10 mouse cellular contexts compared by ENCODE assay signal in the genomic region with DNA sequence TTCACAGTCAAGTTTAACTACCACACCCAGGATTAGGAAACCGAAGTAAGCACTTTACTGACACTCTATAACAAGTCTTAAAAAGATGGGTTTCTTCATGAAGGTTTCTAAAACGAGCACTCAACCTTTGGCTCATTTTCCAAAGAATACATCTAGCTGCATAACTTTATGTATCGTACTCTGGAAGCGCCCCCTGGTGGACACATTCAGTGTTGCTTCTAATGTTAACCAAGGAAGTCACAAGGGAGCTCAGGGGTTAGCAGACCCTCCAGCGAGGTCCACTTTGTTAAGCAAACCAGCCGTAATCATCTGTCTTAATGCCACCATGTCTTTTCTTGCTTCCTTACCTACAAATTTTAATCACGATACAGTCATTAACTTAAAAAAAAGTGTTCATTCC. TPM values are rescaled to one million over a fixed set of nuclear protein-coding genes. Genes with fewer than 3 reads are reported as not detected.
DNase-seq lines count a peak whose midpoint lies in the region; ATAC-seq and TF ChIP-seq lines count a peak whose summit lies in the region.
"Had no signal": no experiment of that assay in that cellular context is flagged by ENCODE, and none has a peak within 500 bp of the region (broad histone marks: within the 10 kb centered on the region; RNA-seq: fewer than 3 reads in every experiment).

No protein-coding gene starts in this region.

- ATAC-seq in heart, embryonic 11.5 days (replicated peaks; ENCODE audit: insufficient number of reproducible peaks, low FRiP score, low TSS enrichment): no peak

- H3K27me3 ChIP-seq in heart, adult 2 months (ENCODE audit: control insufficient read depth, insufficient read depth, low read length): no peaks in the 10 kb centered on the region
- no peaks in the 10 kb centered on the region for H3K27me3 ChIP-seq in heart, embryonic 11.5 days (ENCODE audit: control insufficient read depth, insufficient read depth, low read length)
- H3K27me3 ChIP-seq: embryonic facial prominence, embryonic 13.5 days had no signal

- no peak for TF ChIP-seq POLR2A in heart, adult 2 months (IDR thresholded peaks at IDR 0.05; ENCODE audit: insufficient read depth, low read depth, low read length)

- peak; percentile 48 to 74 for DNase-seq in heart, adult 2 months
- DNase-seq in ZHBTc4 (ENCODE audit: low read depth, low spot score): peak; percentile 82
- DNase-seq in cerebellum, postnatal 4 days (ENCODE audit: low spot score in 2 of 2): peak; percentile 36 to 66
- peak; percentile 13 for DNase-seq in heart, postnatal 25 days (ENCODE audit: low spot score)
- DNase-seq in left cerebral cortex, postnatal 25 days (ENCODE audit: low spot score in 2 of 2): peak; percentile 40 to 62
- DNase-seq in ovary, adult 18-20 months (ENCODE audit: low spot score): peak; percentile 36
- DNase-seq in thymus, adult 18-20 months: peak; percentile 24 to 41

- H3K4me2 ChIP-seq in heart, embryonic 11.5 days: no peak overlapping the region
- H3K4me2 ChIP-seq: embryonic facial prominence, embryonic 13.5 days had no signal

- H3K36me3 ChIP-seq in heart, adult 2 months (ENCODE audit: control insufficient read depth, insufficient read depth, low read length): no peaks in the 10 kb centered on the region
- H3K36me3 ChIP-seq in heart, embryonic 11.5 days (ENCODE audit: control insufficient read depth, insufficient read depth, low read length): no peaks in the 10 kb centered on the region
- H3K36me3 ChIP-seq: embryonic facial prominence, embryonic 13.5 days had no signal

- WGBS in heart, adult 2 months: 17% methylated on average over 7 of the region's 7 CpGs
- 29% methylated on average over 7 of the region's 7 CpGs for WGBS in heart, embryonic 11.5 days (ENCODE audit: insufficient replicate concordance)

- no peak for TF ChIP-seq EP300 in heart, adult 2 months (IDR thresholded peaks at IDR 0.05; ENCODE audit: insufficient read depth, low read depth, low read length)

- no peaks in the 10 kb centered on the region for H3K9me3 ChIP-seq in heart, embryonic 11.5 days (replicated peaks; ENCODE audit: control insufficient read depth, low read length)
- H3K9me3 ChIP-seq: embryonic facial prominence, embryonic 13.5 days had no signal

- H3K27ac ChIP-seq in heart, adult 2 months: no peak overlapping the region
- no peak overlapping the region for H3K27ac ChIP-seq in heart, embryonic 11.5 days (ENCODE audit: low read depth, low read length)
- H3K27ac ChIP-seq: embryonic facial prominence, embryonic 13.5 days had no signal

- intact Hi-C loops in heart, adult 2 months (cut with DNase I): loop anchor here (1.0 kb wide), 1 partner anchor 91 kb away; the partner anchor contains the start of gene 1700125H20Rik
- intact Hi-C loops in heart, postnatal 25 days (cut with DNase I): loop anchor here (1.0 to 5.0 kb wide), 2 partner anchors 91 to 344 kb away; partner anchors contain the start of genes 1700125H20Rik and Znhit3
- intact Hi-C loops in left cerebral cortex, postnatal 25 days (cut with DNase I): loop anchor here (2.0 kb wide), 1 partner anchor 90 kb away; the partner anchor contains the start of gene 1700125H20Rik

- no peak overlapping the region for H3K9ac ChIP-seq in heart, adult 2 months (ENCODE audit: low read depth, low read length)
- no peak overlapping the region for H3K9ac ChIP-seq in heart, embryonic 11.5 days (ENCODE audit: low read depth, low read length)
- H3K9ac ChIP-seq: embryonic facial prominence, embryonic 13.5 days had no signal

- H3K4me1 ChIP-seq in heart, adult 2 months (ENCODE audit: control insufficient read depth, insufficient read depth, low read length): peaks cover 1% of the 10 kb centered on the region; the same call in 1 of the 2 replicates
- no peaks in the 10 kb centered on the region for H3K4me1 ChIP-seq in heart, embryonic 11.5 days (ENCODE audit: control insufficient read depth, insufficient read depth, low read length)
- H3K4me1 ChIP-seq: embryonic facial prominence, embryonic 13.5 days had no signal

- no peak overlapping the region for H3K4me3 ChIP-seq in heart, adult 2 months
- no peak overlapping the region for H3K4me3 ChIP-seq in heart, embryonic 11.5 days (ENCODE audit: low read depth, low read length)
- H3K4me3 ChIP-seq: embryonic facial prominence, embryonic 13.5 days; myocyte had no signal

- no peak; the same call in 1 of the 2 replicates for TF ChIP-seq CTCF in heart, adult 2 months (IDR thresholded peaks at IDR 0.05)

- H3K79me2 ChIP-seq in heart, adult 2 months (replicated peaks; ENCODE audit: control insufficient read depth, insufficient read depth, low read length): no peaks in the 10 kb centered on the region

RNA-seq across cellular contexts. Expression of gene Appbp2, which starts 26.3 kb away (rescaled TPM):
- 10 to 100 TPM; 14.6 to 16.1 TPM for total RNA-seq in heart, adult 2 months (2021)
- polyA plus RNA-seq in heart, adult 2 months (2012; rRNA removed): 6.8 and 12.0 TPM in 2 replicates
- polyA plus RNA-seq in heart, embryonic 11.5 days (2014; fragmentation: Nextera tagmentation; extraction: Ambion mirVana): 50.4 and 52.6 TPM in 2 replicates
- total RNA-seq in heart, postnatal 25 days (2021): 10 to 100 TPM; 15.2 to 17.5 TPM
- 10 to 100 TPM; 59.6 to 61.1 TPM for total RNA-seq in left cerebral cortex, postnatal 25 days (2021)

RNA-seq across cellular contexts. Expression of gene Ppm1d, which starts 49.9 kb away (rescaled TPM):
- total RNA-seq in heart, adult 2 months (2021): 10 to 100 TPM in 1 of 2 experiments, 1 to 10 TPM in 1; 6.8 to 10.2 TPM
- polyA plus RNA-seq in heart, adult 2 months (2012; rRNA removed): 2.9 and 5.7 TPM in 2 replicates
- polyA plus RNA-seq in heart, embryonic 11.5 days (2014; fragmentation: Nextera tagmentation; extraction: Ambion mirVana): 15.6 and 16.0 TPM in 2 replicates
- 10 to 100 TPM in 1 of 2 experiments, 1 to 10 TPM in 1; 9.7 to 10.2 TPM for total RNA-seq in heart, postnatal 25 days (2021)
- 10 to 100 TPM; 17.8 to 18.5 TPM for total RNA-seq in left cerebral cortex, postnatal 25 days (2021)

Comparison
In these comparisons a context has a peak if more than half of its experiments do, and no peak if none do; other contexts are left out.
1. DNase-seq: peak in every context shown above with its lines; median percentile 82 in ZHBTc4; 61 in heart, adult 2 months; 51 in cerebellum, postnatal 4 days; 51 in left cerebral cortex, postnatal 25 days; 36 in ovary, adult 18-20 months; 32 in thymus, adult 18-20 months; 13 in heart, postnatal 25 days.